Mouse (Mus musculus): ENCODE data around the gene Mcoln2. TPM values are rescaled to one million over a fixed set of nuclear protein-coding genes. Genes with fewer than 3 reads are reported as not detected.

Gene Mcoln2
- polyA plus RNA-seq, 1 experiment, result not detected

- no peak overlapping the region for H3ac ChIP-seq (ENCODE audit: control insufficient read depth, insufficient read length)
- no peak overlapping the region for H3K4me3 ChIP-seq
- H3K36me3 ChIP-seq (ENCODE audit: control insufficient read depth, insufficient read depth), result no peaks in the 10 kb centered on the region
- no peak overlapping the region for H3K4me2 ChIP-seq (ENCODE audit: low read depth)
- H3K79me2 ChIP-seq (ENCODE audit: control insufficient read depth, insufficient read depth), result no peaks in the 10 kb centered on the region
- no peaks in the 10 kb centered on the region for H3K27me3 ChIP-seq (ENCODE audit: control insufficient read depth, insufficient read depth, insufficient read length)
- TF ChIP-seq USF1 (IDR thresholded peaks at IDR 0.05; ENCODE audit: low read depth) (no peak), MYOD1 (IDR thresholded peaks at IDR 0.05; ENCODE audit: control insufficient read depth in 1 of 3, insufficient read length in 2 of 3, low read depth in 2 of 3) (no peak), TCF3 (IDR thresholded peaks at IDR 0.05; ENCODE audit: insufficient read length, low read depth) (no peak), SRF (IDR thresholded peaks at IDR 0.05; ENCODE audit: control insufficient read depth, insufficient read length, low read depth) (no peak), POLR2A (IDR thresholded peaks at IDR 0.05; ENCODE audit: insufficient read length, low read depth) (no peak), REST (IDR thresholded peaks at IDR 0.05; ENCODE audit: insufficient read depth, insufficient read length) (no peak), MYOG (IDR thresholded peaks at IDR 0.05; ENCODE audit: control insufficient read depth in 1 of 3, insufficient read depth in 1 of 3, insufficient read length in 2 of 3, low read depth in 2 of 3) (no peak), CEBPB (IDR thresholded peaks at IDR 0.05; ENCODE audit: insufficient read depth, poor library complexity, severe bottlenecking) (no peak)
These were observed 26.7 kb upstream of the Mcoln2 start for GRCm38 (mm10) chr3:146122807-146123463.

- Histone ChIP-seq H3K27me3 (ENCODE audit: control insufficient read depth, insufficient read depth, insufficient read length) (no peaks in the 10 kb centered on the region), H3K36me3 (ENCODE audit: control insufficient read depth, insufficient read depth) (no peaks in the 10 kb centered on the region), H3K79me2 (ENCODE audit: control insufficient read depth, insufficient read depth) (no peaks in the 10 kb centered on the region), H3K4me2 (ENCODE audit: low read depth) (no peak overlapping the region), H3K4me3 (no peak overlapping the region), H3ac (ENCODE audit: control insufficient read depth, insufficient read length) (no peak overlapping the region)
- TF ChIP-seq MYOD1 (IDR thresholded peaks at IDR 0.05; ENCODE audit: control insufficient read depth in 1 of 3, insufficient read length in 2 of 3, low read depth in 2 of 3) (no peak), TCF3 (IDR thresholded peaks at IDR 0.05; ENCODE audit: insufficient read length, low read depth) (no peak), USF1 (IDR thresholded peaks at IDR 0.05; ENCODE audit: low read depth) (no peak), CEBPB (IDR thresholded peaks at IDR 0.05; ENCODE audit: insufficient read depth, poor library complexity, severe bottlenecking) (no peak), TCF12 (IDR thresholded peaks at IDR 0.05; ENCODE audit: insufficient read depth, poor library complexity, severe bottlenecking) (no peak)
These were observed 26.2 kb upstream of the Mcoln2 start for GRCm38 (mm10) chr3:146123464-146123825.

GRCm38 (mm10) chr3:146127205-146127604 is 22.4 kb upstream of the Mcoln2 start:
- no peak overlapping the region for H3ac ChIP-seq (ENCODE audit: control insufficient read depth, insufficient read length)
- H3K4me3 ChIP-seq, result no peak overlapping the region
- no peaks in the 10 kb centered on the region for H3K27me3 ChIP-seq (ENCODE audit: control insufficient read depth, insufficient read depth, insufficient read length)
- H3K4me2 ChIP-seq (ENCODE audit: low read depth), result no peak overlapping the region
- no peaks in the 10 kb centered on the region for H3K36me3 ChIP-seq (ENCODE audit: control insufficient read depth, insufficient read depth)
- no peaks in the 10 kb centered on the region for H3K79me2 ChIP-seq (ENCODE audit: control insufficient read depth, insufficient read depth)
- TF ChIP-seq POLR2AphosphoS2 (IDR thresholded peaks at IDR 0.05; ENCODE audit: insufficient read length, low read depth), result no peak
- no peak for TF ChIP-seq REST (IDR thresholded peaks at IDR 0.05; ENCODE audit: insufficient read depth, insufficient read length)
- no peak for TF ChIP-seq TCF12 (IDR thresholded peaks at IDR 0.05; ENCODE audit: insufficient read depth, poor library complexity, severe bottlenecking)
- TF ChIP-seq E2F4 (IDR thresholded peaks at IDR 0.05; ENCODE audit: insufficient read depth), result no peak
- no peak for TF ChIP-seq POLR2A (IDR thresholded peaks at IDR 0.05; ENCODE audit: insufficient read length, low read depth)
- no peak for TF ChIP-seq MAX (IDR thresholded peaks at IDR 0.05; ENCODE audit: low read depth)
- no peak for TF ChIP-seq CEBPB (IDR thresholded peaks at IDR 0.05; ENCODE audit: insufficient read depth, poor library complexity, severe bottlenecking)
- no peak for TF ChIP-seq TCF3 (IDR thresholded peaks at IDR 0.05; ENCODE audit: insufficient read length, low read depth)
- no peak for TF ChIP-seq MYOG (IDR thresholded peaks at IDR 0.05; ENCODE audit: control insufficient read depth in 1 of 3, insufficient read depth in 1 of 3, insufficient read length in 2 of 3, low read depth in 2 of 3)
- no peak for TF ChIP-seq SRF (IDR thresholded peaks at IDR 0.05; ENCODE audit: control insufficient read depth, insufficient read length, low read depth)
- no peak for TF ChIP-seq MYOD1 (IDR thresholded peaks at IDR 0.05; ENCODE audit: control insufficient read depth in 1 of 3, insufficient read length in 2 of 3, low read depth in 2 of 3)
- TF ChIP-seq USF1 (IDR thresholded peaks at IDR 0.05; ENCODE audit: low read depth), result no peak

- no peak for TF ChIP-seq MYOD1 (IDR thresholded peaks at IDR 0.05; ENCODE audit: control insufficient read depth in 1 of 3, insufficient read length in 2 of 3, low read depth in 2 of 3)
- peak; percentile 57 for TF ChIP-seq USF1 (IDR thresholded peaks at IDR 0.05; ENCODE audit: low read depth)
- TF ChIP-seq REST (IDR thresholded peaks at IDR 0.05; ENCODE audit: insufficient read depth, insufficient read length), result no peak
- no peak for TF ChIP-seq MAX (IDR thresholded peaks at IDR 0.05; ENCODE audit: low read depth)
- 0 out of 2 replicates have a peak, but pooled peaks have one; percentile 45 for TF ChIP-seq CEBPB (IDR thresholded peaks at IDR 0.05; ENCODE audit: insufficient read depth, poor library complexity, severe bottlenecking)
- TF ChIP-seq POLR2AphosphoS2 (IDR thresholded peaks at IDR 0.05; ENCODE audit: insufficient read length, low read depth), result no peak
- TF ChIP-seq E2F4 (IDR thresholded peaks at IDR 0.05; ENCODE audit: insufficient read depth), result no peak
- no peak overlapping the region for H3ac ChIP-seq (ENCODE audit: control insufficient read depth, insufficient read length)
- H3K4me3 ChIP-seq, result no peak overlapping the region
- H3K4me2 ChIP-seq (ENCODE audit: low read depth), result no peak overlapping the region
- H3K79me2 ChIP-seq (ENCODE audit: control insufficient read depth, insufficient read depth), result no peaks in the 10 kb centered on the region
- no peaks in the 10 kb centered on the region for H3K36me3 ChIP-seq (ENCODE audit: control insufficient read depth, insufficient read depth)
- H3K27me3 ChIP-seq (ENCODE audit: control insufficient read depth, insufficient read depth, insufficient read length), result no peaks in the 10 kb centered on the region
These were observed 14.8 kb upstream of the Mcoln2 start for GRCm38 (mm10) chr3:146134834-146135233.

- no peaks in the 10 kb centered on the region for H3K27me3 ChIP-seq (ENCODE audit: control insufficient read depth, insufficient read depth, insufficient read length)
- no peaks in the 10 kb centered on the region for H3K79me2 ChIP-seq (ENCODE audit: control insufficient read depth, insufficient read depth)
- no peaks in the 10 kb centered on the region for H3K36me3 ChIP-seq (ENCODE audit: control insufficient read depth, insufficient read depth)
- no peak overlapping the region for H3K4me2 ChIP-seq (ENCODE audit: low read depth)
- TF ChIP-seq REST (IDR thresholded peaks at IDR 0.05; ENCODE audit: insufficient read depth, insufficient read length), result no peak
- no peak overlapping the region for H3ac ChIP-seq (ENCODE audit: control insufficient read depth, insufficient read length)
- H3K4me3 ChIP-seq, result no peak overlapping the region
These were observed 14.2 kb upstream of the Mcoln2 start for GRCm38 (mm10) chr3:146135417-146135816.

Measured in myocyte (in vitro differentiated cells).